Mouse (Mus musculus): ENCODE measurements around the gene Zfp747.

DNA sequence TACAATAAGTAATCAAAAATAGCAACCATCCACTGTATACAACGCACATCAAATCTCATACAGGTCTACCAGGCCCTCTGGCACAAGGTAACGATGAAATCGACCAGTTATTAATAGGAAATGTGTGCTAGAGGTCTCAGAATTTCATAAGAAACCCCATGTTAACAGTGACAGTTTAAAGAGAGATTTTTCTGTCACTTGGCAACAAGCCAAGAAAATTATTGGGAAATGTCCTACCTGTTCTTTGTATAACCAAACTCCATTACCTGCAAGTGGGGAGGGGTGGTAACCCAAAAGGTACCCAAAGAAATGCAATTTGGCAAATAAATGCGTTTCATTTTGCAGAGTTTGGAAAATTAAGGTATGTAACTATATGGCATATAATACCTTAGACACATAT lies 17.4 kb downstream of the Zfp747 start:
- TF ChIP-seq CTCF (IDR thresholded peaks at IDR 0.05; ENCODE audit: low read depth) (no peak), EP300 (optimal IDR thresholded peaks at IDR 0.05) (no peak)

Measured in stomach, postnatal 0 days (tissue).